Mouse (Mus musculus): ENCODE results near the gene Mon2.

DNA sequence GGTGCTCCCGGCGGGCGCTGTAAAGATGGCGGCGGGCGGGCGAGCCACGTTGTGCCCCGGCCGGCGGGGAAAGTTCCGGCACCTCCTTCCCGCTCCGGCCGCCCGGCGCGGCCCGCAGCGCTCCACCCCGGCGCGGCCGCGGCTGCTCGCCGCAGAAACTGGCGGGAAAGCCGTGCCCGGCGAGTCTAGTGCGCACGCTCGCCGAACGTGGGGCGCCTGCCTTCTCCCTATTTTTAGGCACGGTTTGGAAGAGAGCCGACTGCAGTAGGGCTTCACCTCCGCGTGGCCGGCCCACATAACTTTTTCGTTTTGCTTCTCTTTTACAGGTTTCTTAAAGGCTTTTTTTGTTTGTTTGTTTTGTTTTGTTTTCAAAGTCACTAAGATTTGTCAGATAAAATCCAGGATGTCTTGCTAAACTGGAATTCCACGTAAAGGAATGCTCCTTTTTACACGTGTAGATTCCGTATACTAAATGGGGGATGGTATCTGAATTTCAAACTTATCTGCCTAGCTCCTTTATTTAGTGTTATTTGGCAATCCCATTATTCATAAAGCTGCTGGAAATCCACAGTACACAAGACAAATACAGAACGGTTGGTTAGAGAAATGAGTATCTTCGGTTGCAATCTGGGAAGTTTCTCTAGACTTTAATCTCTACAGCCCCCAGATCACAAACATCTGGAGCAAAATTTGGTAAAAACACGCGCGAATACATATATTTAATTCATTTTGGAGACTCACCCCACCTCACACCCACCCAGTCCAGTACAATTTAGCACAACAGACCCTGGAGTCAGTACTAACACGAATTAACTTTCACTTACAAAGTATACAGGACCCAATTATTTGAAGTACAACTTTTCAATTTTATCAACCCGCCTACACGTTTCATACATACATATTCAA is 89.7 kb downstream of the Mon2 start:
- TF ChIP-seq POLR2A (IDR thresholded peaks at IDR 0.05; ENCODE audit: borderline replicate concordance, low read depth, low read length) (no peak), CTCF (IDR thresholded peaks at IDR 0.05; ENCODE audit: low read depth, low read length) (no peak)

Measured in bone marrow macrophage, adult 2 months (primary cell).